Mouse (Mus musculus): ENCODE measurements at regions not wholly inside any gene's neighbourhood (a gene's known extent, or its start where the extent isn't known, plus 50 kb on each side); places are given as distances from the start of the nearest gene placed in this dataset.

GRCm38 (mm10) chr8:92212786-92213535 lies 144.5 kb upstream of the Irx5 start:
- DNase-seq (ENCODE audit: low spot score in 2 of 2) = no peak

GRCm38 (mm10) chr8:92209081-92209480 lies 148.3 kb upstream of the Irx5 start:
- DNase-seq (ENCODE audit: low spot score in 2 of 2) = no peak

- no peak for DNase-seq (ENCODE audit: low spot score in 2 of 2)
Measured at GRCm38 (mm10) chr8:92195635-92196034, 161.8 kb upstream of the Irx5 start.

GRCm38 (mm10) chr8:92194065-92194464 lies 163.4 kb upstream of the Irx5 start:
- no peak for DNase-seq (ENCODE audit: low spot score in 2 of 2)

GRCm38 (mm10) chr8:92190261-92191025 lies 167.0 kb upstream of the Irx5 start:
- no peak for DNase-seq (ENCODE audit: low spot score in 2 of 2)

GRCm38 (mm10) chr8:92183331-92183730 lies 174.1 kb upstream of the Irx5 start:
- DNase-seq (ENCODE audit: low spot score in 2 of 2) = no peak

GRCm38 (mm10) chr8:92180651-92181050 lies 176.8 kb upstream of the Irx5 start:
- no peak for DNase-seq (ENCODE audit: low spot score in 2 of 2)

GRCm38 (mm10) chr8:92179327-92179726 lies 178.1 kb upstream of the Irx5 start:
- no peak for DNase-seq (ENCODE audit: low spot score in 2 of 2)

GRCm38 (mm10) chr8:92176101-92176500 lies 181.3 kb upstream of the Irx5 start:
- no peak for DNase-seq (ENCODE audit: low spot score in 2 of 2)

- DNase-seq (ENCODE audit: low spot score in 2 of 2) = no peak
Measured at GRCm38 (mm10) chr8:92174106-92174505, 183.3 kb upstream of the Irx5 start.

GRCm38 (mm10) chr8:92171578-92171977 lies 185.8 kb upstream of the Irx5 start:
- no peak for DNase-seq (ENCODE audit: low spot score in 2 of 2)

GRCm38 (mm10) chr8:92167340-92167783 lies 190.1 kb upstream of the Irx5 start:
- no peak for DNase-seq (ENCODE audit: low spot score in 2 of 2)

GRCm38 (mm10) chr8:92165306-92165705 lies 192.1 kb upstream of the Irx5 start:
- DNase-seq (ENCODE audit: low spot score in 2 of 2) = no peak

- no peak for DNase-seq (ENCODE audit: low spot score in 2 of 2)
Measured at GRCm38 (mm10) chr8:92164496-92164895, 192.9 kb upstream of the Irx5 start.

- DNase-seq (ENCODE audit: low spot score in 2 of 2) = no peak
Measured at GRCm38 (mm10) chr8:92161002-92161401, 196.4 kb upstream of the Irx5 start.

- no peak for DNase-seq (ENCODE audit: low spot score in 2 of 2)
Measured at GRCm38 (mm10) chr8:92158219-92158618, 199.2 kb upstream of the Irx5 start.

GRCm38 (mm10) chr8:92152478-92152877 lies 204.9 kb upstream of the Irx5 start:
- DNase-seq (ENCODE audit: low spot score in 2 of 2) = no peak

- DNase-seq (ENCODE audit: low spot score in 2 of 2) = no peak
Measured at GRCm38 (mm10) chr8:92147672-92148071, 209.8 kb upstream of the Irx5 start.

GRCm38 (mm10) chr8:92137091-92137882 lies 220.1 kb upstream of the Irx5 start:
- DNase-seq (ENCODE audit: low spot score in 2 of 2) = no peak

- DNase-seq (ENCODE audit: low spot score in 2 of 2) = no peak
Measured at GRCm38 (mm10) chr8:92136413-92136812, 221.0 kb upstream of the Irx5 start.

- DNase-seq (ENCODE audit: low spot score in 2 of 2) = no peak
Measured at GRCm38 (mm10) chr8:92134434-92134833, 223.0 kb upstream of the Irx5 start.

Data from frontal cortex, postnatal 25 days (tissue).